Mouse (Mus musculus) bone marrow, adult 2 months (tissue): ENCODE results near the gene Gpc4. TPM values are rescaled to one million over a fixed set of nuclear protein-coding genes. Genes with fewer than 3 reads are reported as not detected.

Experiments
- H3K27ac ChIP-seq: fragments of 200-500 bp; 2 replicates; pipeline ENCODE4 v1.5.1; 2012; ENCODE audit warnings: low read depth, mild to moderate bottlenecking, control low read depth, inconsistent platforms, low read length; ENCODE audit not compliant: control insufficient read depth, poor library complexity, insufficient read depth
- H3K4me1 ChIP-seq: fragments of 200-500 bp; 2 replicates; pipeline ENCODE4 v1.6.1; 2011; ENCODE audit warnings: low read length; ENCODE audit not compliant: control insufficient read depth, insufficient read depth
- H3K4me3 ChIP-seq: fragments of 200-500 bp; replicated peaks from 2 replicates; pipeline ENCODE3; 2011; ENCODE audit warnings: mild to moderate bottlenecking, low read depth, low read length, control low read depth; ENCODE audit not compliant: control insufficient read depth
- CTCF ChIP-seq: fragments of 200-500 bp; IDR thresholded peaks from 2 replicates; pipeline ENCODE4 v1.5.1; 2011; ENCODE audit warnings: low read length, control low read depth; ENCODE audit not compliant: control insufficient read depth, insufficient read depth
- POLR2A ChIP-seq: fragments of 200-500 bp; IDR thresholded peaks from 2 replicates; pipeline ENCODE4 v1.6.1; 2011; ENCODE audit warnings: low read depth, mild to moderate bottlenecking, control low read depth, low read length, borderline replicate concordance; ENCODE audit not compliant: control insufficient read depth
- WGBS: fragments of 180-500 bp; shearing (Covaris S2); methylation state at CpG from one replicate; pipeline ENCODE4 v1.1.7; 2018; 5-methylcytosine and 5-hydroxymethylcytosine counted together
- polyA plus RNA-seq: library from polyadenylated mRNA; stranded (reverse); fragments of >200 nt; gene quantifications from 2 replicates; pipeline ENCODE4 v1.2.4, GENCODE M21; 2011; ENCODE audit warnings: low replicate concordance; ENCODE audit not compliant: missing spikeins, insufficient read depth, insufficient read length

Gene Gpc4
- polyA plus RNA-seq, 1 experiment, result 4.3 TPM

DNA sequence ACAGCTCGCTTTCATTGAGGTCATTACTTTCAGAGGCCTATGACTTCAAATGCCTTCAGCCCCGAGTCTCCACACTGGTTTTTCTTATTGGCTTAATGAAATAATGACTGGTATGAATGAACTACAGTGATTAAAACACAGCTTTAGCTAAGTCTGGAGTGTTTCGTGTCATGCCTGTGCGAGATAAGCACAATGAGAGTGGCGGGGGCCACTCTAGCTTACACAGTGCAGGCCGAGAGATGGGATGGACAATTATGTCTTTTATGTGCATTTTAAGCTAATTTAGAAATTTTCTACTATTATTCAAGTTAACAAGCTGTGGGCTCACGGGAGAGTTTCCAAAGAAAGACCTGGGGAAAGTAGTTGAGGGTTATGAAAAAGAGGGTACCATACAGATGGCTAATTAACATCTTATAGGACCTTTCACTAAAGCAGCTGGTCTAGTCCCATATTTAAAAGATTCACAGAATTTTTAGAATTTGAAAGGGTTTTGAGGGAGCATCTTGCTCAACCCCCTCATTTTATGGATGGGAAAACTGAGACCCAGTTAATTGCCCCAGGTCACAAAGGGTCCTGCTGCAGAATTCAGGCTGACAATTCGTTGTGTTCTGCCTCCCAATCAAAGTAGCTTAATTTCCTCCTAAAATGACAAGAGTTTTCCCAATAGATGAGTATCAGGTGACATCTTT is 78.0 kb downstream of the Gpc4 start:
- TF ChIP-seq CTCF, result no peak
- TF ChIP-seq POLR2A, result no peak
- Histone ChIP-seq H3K4me3 (no peak overlapping the region), H3K4me1 (no peaks in the 10 kb centered on the region), H3K27ac (no peak overlapping the region)
- WGBS, result 70% methylated on average over 8 of the region's 8 CpGs

DNA sequence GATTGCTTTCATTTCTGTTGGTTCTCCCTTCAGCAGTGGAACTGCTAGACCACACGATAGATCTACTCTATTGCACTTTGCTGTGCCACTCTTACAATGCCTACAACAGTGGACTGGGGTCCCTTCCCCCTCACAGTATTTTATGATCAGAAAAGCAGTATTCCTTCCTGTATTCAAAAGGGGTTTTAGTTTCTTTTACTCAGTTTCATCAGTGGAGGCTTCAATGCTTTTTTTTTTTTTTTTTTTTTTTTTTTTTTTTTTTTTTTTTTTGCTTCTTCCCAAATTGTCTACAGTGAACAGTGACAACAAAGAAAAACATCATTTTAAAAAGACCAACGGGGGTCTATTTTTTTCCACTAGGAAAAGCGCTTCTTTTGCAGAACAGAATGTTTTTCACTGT is 81.5 kb downstream of the Gpc4 start:
- Histone ChIP-seq H3K27ac (no peak overlapping the region), H3K4me1 (no peaks in the 10 kb centered on the region), H3K4me3 (no peak overlapping the region)
- WGBS, result 55% methylated on average over 3 of the region's 3 CpGs
- TF ChIP-seq CTCF, result no peak
- TF ChIP-seq POLR2A, result no peak

DNA sequence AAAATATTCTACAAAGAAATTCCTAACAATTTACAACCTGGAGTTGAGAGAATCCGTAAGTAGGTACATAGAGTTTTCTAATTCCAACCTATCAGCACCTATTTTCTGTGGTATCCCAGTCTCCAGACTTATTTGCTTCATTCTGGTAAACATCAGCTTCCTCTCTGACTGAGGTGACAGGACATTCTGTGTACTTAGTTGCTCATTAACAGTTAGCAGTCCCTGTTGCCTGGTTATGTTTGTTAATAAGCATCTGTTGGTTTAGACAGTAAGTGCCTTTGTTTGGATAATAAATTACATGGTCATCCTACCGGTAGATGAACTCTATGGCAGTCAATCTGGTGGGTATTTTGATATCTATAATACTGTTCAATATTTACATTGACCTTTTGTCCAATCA is 92.6 kb downstream of the Gpc4 start:
- Histone ChIP-seq H3K4me1 (no peaks in the 10 kb centered on the region), H3K4me3 (no peak overlapping the region), H3K27ac (no peak overlapping the region)
- TF ChIP-seq POLR2A (no peak), CTCF (no peak)
- WGBS, result 86% methylated on average over 2 of the region's 2 CpGs

DNA sequence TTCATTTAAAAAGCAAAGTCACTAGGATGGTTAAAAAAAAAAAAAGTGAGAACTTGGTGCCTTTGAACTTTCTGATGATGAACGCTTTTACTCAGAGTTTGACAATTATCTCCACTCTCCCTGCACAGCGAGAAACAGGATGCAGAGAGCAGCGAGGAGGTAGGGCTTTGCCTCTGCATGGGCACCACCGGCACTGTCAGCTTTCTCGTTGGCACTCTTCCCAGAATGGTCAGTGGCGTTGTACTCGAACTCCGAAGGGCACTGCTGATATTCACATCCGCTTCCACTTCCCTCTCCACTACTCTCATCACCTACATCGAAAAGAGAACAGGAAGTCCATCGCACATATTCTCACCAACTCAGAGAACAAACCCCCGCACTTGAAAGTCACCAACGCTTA is 111.6 kb downstream of the Gpc4 start:
- no peak overlapping the region for H3K27ac ChIP-seq
- H3K4me3 ChIP-seq, result no peak overlapping the region
- H3K4me1 ChIP-seq, result no peaks in the 10 kb centered on the region
- TF ChIP-seq POLR2A (no peak), CTCF (no peak)
- 65% methylated on average over 13 of the region's 13 CpGs for WGBS

DNA sequence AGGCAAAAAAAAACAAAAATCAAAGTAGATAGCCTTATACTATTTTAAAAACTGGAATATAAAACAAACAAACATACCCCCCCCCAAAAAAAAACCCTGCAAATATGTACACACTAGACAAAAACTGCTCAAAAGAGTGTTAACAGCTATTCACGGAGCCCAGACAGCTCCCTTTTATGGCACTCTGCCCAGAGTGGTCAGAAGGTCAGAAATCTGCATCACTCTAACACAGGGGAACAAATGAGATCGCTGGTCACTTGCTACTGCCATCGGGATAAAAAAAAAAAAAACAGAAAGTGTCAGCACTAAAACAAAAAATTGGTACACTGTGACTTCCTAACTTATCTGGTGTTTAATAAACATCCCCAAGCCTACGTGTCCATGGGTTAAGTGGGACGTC is 113.0 kb downstream of the Gpc4 start:
- Histone ChIP-seq H3K4me3 (no peak overlapping the region), H3K27ac (no peak overlapping the region), H3K4me1 (no peaks in the 10 kb centered on the region)
- 78% methylated on average over 5 of the region's 5 CpGs for WGBS
- TF ChIP-seq CTCF (no peak), POLR2A (no peak)

DNA sequence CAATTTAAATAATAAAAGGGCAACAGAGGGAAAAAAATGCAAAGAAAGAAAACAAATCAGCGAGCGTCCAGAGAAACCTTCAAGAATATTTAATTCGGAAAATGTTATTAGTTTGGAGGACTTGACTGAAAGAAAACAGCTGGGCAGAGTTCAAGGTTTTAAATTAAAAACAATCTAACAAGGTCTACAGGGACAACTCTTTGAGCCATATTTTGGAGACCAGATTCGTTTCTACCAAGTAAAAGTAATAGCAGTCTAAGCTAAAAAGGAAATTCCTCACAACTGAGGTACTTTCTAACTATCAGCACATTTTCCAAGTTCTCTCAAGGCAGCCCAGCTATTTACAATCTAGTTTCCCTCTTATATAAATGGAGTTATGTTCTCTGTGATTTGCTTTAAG is 114.1 kb downstream of the Gpc4 start:
- Histone ChIP-seq H3K4me3 (no peak overlapping the region), H3K27ac (no peak overlapping the region), H3K4me1 (no peaks in the 10 kb centered on the region)
- 86% methylated on average over 4 of the region's 4 CpGs for WGBS
- TF ChIP-seq POLR2A (no peak), CTCF (no peak)

DNA sequence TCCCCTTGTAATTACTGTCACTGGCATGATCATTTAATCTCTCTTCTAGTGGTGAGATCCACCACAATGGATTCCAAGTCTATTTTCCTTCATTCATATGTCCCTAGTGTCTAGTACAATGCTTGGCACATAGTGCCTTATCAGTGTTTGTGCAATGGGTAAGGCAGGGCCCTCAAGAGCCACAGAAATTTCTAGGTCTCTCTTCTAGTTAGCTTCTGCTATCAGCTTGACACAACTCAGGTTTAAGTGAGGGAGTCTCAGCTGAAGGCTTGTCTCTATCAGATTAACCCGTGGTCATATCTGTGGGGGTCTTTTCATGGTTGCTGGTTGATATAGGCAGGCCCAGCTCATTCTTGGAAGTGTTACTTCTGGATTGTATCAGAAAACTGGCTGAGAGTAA is 125.2 kb downstream of the Gpc4 start:
- Histone ChIP-seq H3K4me3 (no peak overlapping the region), H3K4me1 (no peaks in the 10 kb centered on the region), H3K27ac (no peak overlapping the region)
- 55% methylated on average over 1 of the region's 1 CpGs for WGBS
- TF ChIP-seq CTCF (no peak), POLR2A (no peak)

DNA sequence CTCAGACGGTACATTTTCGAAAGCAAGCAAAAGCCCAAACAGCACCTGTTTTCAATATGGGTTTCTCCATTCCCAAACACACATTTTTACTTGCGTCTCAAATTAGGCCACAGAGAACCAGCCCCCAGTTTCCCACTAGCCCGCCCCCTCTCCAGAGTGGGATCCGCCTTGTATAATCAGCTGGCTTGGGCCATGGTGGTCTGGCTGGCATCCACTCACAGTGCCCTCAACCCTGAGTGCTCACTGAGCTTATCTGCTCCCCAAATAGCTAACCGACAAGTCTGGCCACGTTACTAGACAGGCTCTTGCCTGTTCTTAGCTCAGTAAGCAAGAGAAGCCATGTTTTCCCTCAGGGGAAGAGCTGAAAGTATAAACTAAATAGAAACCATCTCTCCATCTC is 134.9 kb downstream of the Gpc4 start:
- TF ChIP-seq POLR2A (no peak), CTCF (no peak)
- Histone ChIP-seq H3K27ac (no peak overlapping the region), H3K4me1 (no peaks in the 10 kb centered on the region), H3K4me3 (no peak overlapping the region)
- 78% methylated on average over 7 of the region's 7 CpGs for WGBS

DNA sequence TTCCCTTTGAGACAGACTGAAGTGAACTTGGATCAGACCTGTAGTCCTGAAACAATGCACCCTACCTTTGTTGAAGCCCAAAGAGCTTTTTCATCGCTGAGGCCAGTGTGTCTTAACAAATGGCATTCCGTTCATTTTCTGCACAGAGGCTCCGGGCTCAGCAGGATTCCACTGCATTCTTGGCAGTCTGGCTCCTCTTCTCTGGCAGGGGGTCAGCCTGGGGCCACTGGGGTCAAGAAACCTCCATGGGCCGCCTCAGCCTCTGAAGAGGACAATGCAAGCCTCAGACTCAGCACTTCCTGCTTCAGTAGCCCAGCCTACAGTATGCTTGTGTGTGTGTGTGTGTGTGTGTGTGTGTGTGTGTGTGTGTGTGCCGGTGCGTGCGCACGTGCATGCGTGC is 147.4 kb downstream of the Gpc4 start:
- Histone ChIP-seq H3K4me3 (no peak overlapping the region), H3K4me1 (no peaks in the 10 kb centered on the region), H3K27ac (no peak overlapping the region)
- TF ChIP-seq CTCF (no peak), POLR2A (no peak)
- WGBS, result 68% methylated on average over 9 of the region's 9 CpGs

Other genes starting within 250 kb of the Gpc4 start
- not detected in 2 replicates for gene 1700080O16Rik, start 192.5 kb downstream of the Gpc4 start, polyA plus RNA-seq